In the genomic region with DNA sequence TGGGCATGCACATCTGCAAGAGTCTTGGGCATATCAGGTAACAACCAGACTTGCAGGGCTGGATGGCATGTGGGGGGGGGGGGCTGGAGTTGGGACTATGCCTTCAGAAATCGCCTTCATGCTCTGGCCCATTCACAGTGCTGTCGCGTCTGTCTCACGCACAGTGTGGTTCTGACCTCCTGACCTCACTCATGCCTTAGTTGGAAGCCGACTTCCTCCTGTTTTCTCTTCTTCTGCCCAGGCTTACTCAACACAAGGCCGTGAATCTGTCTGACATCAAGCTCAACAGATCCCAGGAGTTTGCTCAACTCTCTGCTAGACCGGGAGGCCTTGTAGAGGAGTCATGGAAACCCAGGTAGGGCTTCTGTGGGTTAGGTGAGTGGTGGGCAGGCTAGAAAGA, we compare ENCODE assay signal across 26 mouse cellular contexts. TPM values are rescaled to one million over a fixed set of nuclear protein-coding genes. Genes with fewer than 3 reads are reported as not detected.
DNase-seq lines count a peak whose midpoint lies in the region; ATAC-seq and TF ChIP-seq lines count a peak whose summit lies in the region.
"Had no signal": no experiment of that assay in that cellular context is flagged by ENCODE, and none has a peak within 500 bp of the region (broad histone marks: within the 10 kb centered on the region; RNA-seq: fewer than 3 reads in every experiment).

No protein-coding gene starts in this region.

- H3K4me2 ChIP-seq in kidney, embryonic 14.5 days (replicated peaks; ENCODE audit: low read depth, low read length), result no peak overlapping the region
- H3K4me2 ChIP-seq: embryonic facial prominence, embryonic 12.5 days; forebrain, embryonic 12.5 days; liver, embryonic 15.5 days; midbrain, embryonic 11.5 days; neural tube, embryonic 15.5 days had no signal

- H3K4me1 ChIP-seq in kidney, embryonic 14.5 days (ENCODE audit: control insufficient read depth, insufficient read depth, low read length), result peaks cover 6% of the 10 kb centered on the region; the same call in 1 of the 2 replicates
- peaks cover 65% of the 10 kb centered on the region for H3K4me1 ChIP-seq in E14TG2a.4 (replicated peaks; ENCODE audit: low read depth, low read length)
- H3K4me1 ChIP-seq: liver, embryonic 15.5 days; neural tube, embryonic 15.5 days had no signal

- TF ChIP-seq CTCF in E14TG2a.4 (conservative IDR thresholded peaks at IDR 0.05; ENCODE audit: low read length), result no peak

- no peak overlapping the region for H3K4me3 ChIP-seq in kidney, embryonic 14.5 days (ENCODE audit: low read length)
- H3K4me3 ChIP-seq in E14TG2a.4 (replicated peaks; ENCODE audit: low read length), result peak overlapping the region; percentile 43
- H3K4me3 ChIP-seq: embryonic facial prominence, embryonic 12.5 days; forebrain, embryonic 12.5 days; limb, embryonic 10.5 days; liver, embryonic 15.5 days; neural tube, embryonic 15.5 days had no signal

- H3K27ac ChIP-seq in kidney, embryonic 14.5 days (ENCODE audit: low read depth, low read length), result no peak overlapping the region
- H3K27ac ChIP-seq: embryonic facial prominence, embryonic 12.5 days; forebrain, embryonic 12.5 days; hindbrain, postnatal 0 days; limb, embryonic 10.5 days; liver, embryonic 15.5 days; neural tube, embryonic 15.5 days had no signal

- peak; percentile 41; the same call in 1 of the 2 replicates for ATAC-seq in kidney, embryonic 14.5 days (ENCODE audit: low FRiP score, low TSS enrichment)
- no peak for ATAC-seq in megakaryocyte, adult 5-6 weeks (ENCODE audit: poor library complexity, severe bottlenecking)
- ATAC-seq in megakaryocyte progenitor cell, adult 5-6 weeks (replicated peaks; ENCODE audit: poor library complexity), result no peak
- ATAC-seq: hindbrain, postnatal 0 days; intestine, embryonic 16.5 days had no signal

- DNase-seq in kidney, postnatal 4 days, result no peak
- DNase-seq in adipocyte (ENCODE audit: low spot score), result peak; percentile 55
- peak; percentile 17 for DNase-seq in mesoderm, embryonic 11.5 days (ENCODE audit: low read depth, low spot score)
- DNase-seq: adrenal gland, postnatal 25 days; cerebellum, adult 8-10 months; cerebellum, postnatal 36 days; kidney, adult 9 months; kidney, postnatal 25 days; liver; lung, postnatal 14 days; right cerebral cortex, adult 18-20 months; thymus, adult 18-20 months; thymus, postnatal 4 days had no signal

- 42% methylated on average over 7 of the region's 7 CpGs for WGBS in kidney, embryonic 14.5 days

- no peaks in the 10 kb centered on the region for H3K36me3 ChIP-seq in kidney, embryonic 14.5 days (ENCODE audit: control insufficient read depth, insufficient read depth, low read length)
- H3K36me3 ChIP-seq in E14TG2a.4 (ENCODE audit: insufficient read depth, low read length), result no peaks in the 10 kb centered on the region
- H3K36me3 ChIP-seq: embryonic facial prominence, embryonic 12.5 days; forebrain, embryonic 12.5 days; limb, embryonic 10.5 days; liver, embryonic 15.5 days; neural tube, embryonic 15.5 days had no signal

- no peak overlapping the region for H3K9ac ChIP-seq in kidney, embryonic 14.5 days (ENCODE audit: low read depth, low read length)
- H3K9ac ChIP-seq: embryonic facial prominence, embryonic 12.5 days; forebrain, embryonic 12.5 days; liver, embryonic 15.5 days; neural tube, embryonic 15.5 days had no signal

- H3K27me3 ChIP-seq in kidney, embryonic 14.5 days (ENCODE audit: control insufficient read depth, insufficient read depth, low read length), result no peaks in the 10 kb centered on the region
- H3K27me3 ChIP-seq in E14TG2a.4 (ENCODE audit: insufficient read depth, low read length), result no peaks in the 10 kb centered on the region
- H3K27me3 ChIP-seq: embryonic facial prominence, embryonic 12.5 days; liver, embryonic 15.5 days; neural tube, embryonic 15.5 days had no signal

- no peaks in the 10 kb centered on the region for H3K9me3 ChIP-seq in kidney, embryonic 14.5 days (ENCODE audit: control insufficient read depth, low read length)
- no peaks in the 10 kb centered on the region for H3K9me3 ChIP-seq in E14TG2a.4 (ENCODE audit: low read length)
- H3K9me3 ChIP-seq: embryonic facial prominence, embryonic 12.5 days; forebrain, embryonic 12.5 days; limb, embryonic 10.5 days; liver, embryonic 15.5 days; neural tube, embryonic 15.5 days had no signal

RNA-seq across cellular contexts. Expression of gene Tmprss5, which starts 28.0 kb away (rescaled TPM):
- 0.19 and 0.26 TPM in 2 replicates for polyA plus RNA-seq in kidney, embryonic 14.5 days (2014; fragmentation: Nextera tagmentation; extraction: Ambion mirVana)
- not detected in 2 replicates for total RNA-seq in megakaryocyte, adult 5-6 weeks (2015)
- not detected in 2 replicates for total RNA-seq in megakaryocyte, adult 5-6 weeks (2017)
- not detected in 2 replicates for total RNA-seq in megakaryocyte progenitor cell, adult 5-6 weeks (2015)
- total RNA-seq in megakaryocyte progenitor cell, adult 5-6 weeks (2017), result not detected in 2 replicates
- total RNA-seq: hematopoietic stem cell, adult 5-6 weeks had no signal
- polyA plus RNA-seq: limb, embryonic 10.5 days; liver, embryonic 15.5 days had no signal

RNA-seq across cellular contexts. Expression of gene Zw10, which starts 53.7 kb away (rescaled TPM):
- 30.2 and 48.2 TPM in 2 replicates for polyA plus RNA-seq in kidney, embryonic 14.5 days (2014; fragmentation: Nextera tagmentation; extraction: Ambion mirVana)
- total RNA-seq in megakaryocyte, adult 5-6 weeks (2015), result 18.6 and 20.9 TPM in 2 replicates
- 25.1 and 25.8 TPM in 2 replicates for total RNA-seq in megakaryocyte, adult 5-6 weeks (2017)
- 28.7 and 30.7 TPM in 2 replicates for total RNA-seq in megakaryocyte progenitor cell, adult 5-6 weeks (2015)
- 24.4 and 26.0 TPM in 2 replicates for total RNA-seq in megakaryocyte progenitor cell, adult 5-6 weeks (2017)

Comparison
In these comparisons a context has a peak if more than half of its experiments do, and no peak if none do; other contexts are left out.
1. DNase-seq: peak in adipocyte (single experiment) and mesoderm, embryonic 11.5 days (single experiment); none in kidney, postnatal 4 days (0 of 2).